Mouse (Mus musculus): ENCODE measurements around the gene Psma7. TPM values are rescaled to one million over a fixed set of nuclear protein-coding genes. Genes with fewer than 3 reads are reported as not detected.

The Psma7 gene
- total RNA-seq, 2 experiments from 2014 or later, result 244 to 245 TPM

DNA sequence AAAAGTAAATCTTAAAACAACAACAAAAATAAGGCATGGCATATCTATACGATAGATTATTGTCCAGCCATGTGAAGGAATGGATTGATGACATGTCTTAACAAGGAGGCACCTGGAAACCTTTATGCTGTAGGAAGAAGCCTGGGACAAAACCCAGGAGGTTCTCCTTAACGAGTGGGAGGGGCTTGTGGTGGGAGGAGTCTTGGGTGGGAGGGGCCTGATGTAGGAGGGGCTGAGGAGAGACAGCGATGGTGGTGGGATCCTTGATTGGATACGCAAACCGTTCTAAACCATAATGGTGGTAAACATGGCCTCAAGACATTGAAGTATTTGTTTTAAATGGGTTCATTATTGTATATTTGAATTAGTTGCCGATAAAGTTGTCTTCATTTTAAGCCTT, 30.9 kb downstream of the Psma7 start:
- no peak for DNase-seq
- intact Hi-C loops (cut with DNase I), result no loop called here

DNA sequence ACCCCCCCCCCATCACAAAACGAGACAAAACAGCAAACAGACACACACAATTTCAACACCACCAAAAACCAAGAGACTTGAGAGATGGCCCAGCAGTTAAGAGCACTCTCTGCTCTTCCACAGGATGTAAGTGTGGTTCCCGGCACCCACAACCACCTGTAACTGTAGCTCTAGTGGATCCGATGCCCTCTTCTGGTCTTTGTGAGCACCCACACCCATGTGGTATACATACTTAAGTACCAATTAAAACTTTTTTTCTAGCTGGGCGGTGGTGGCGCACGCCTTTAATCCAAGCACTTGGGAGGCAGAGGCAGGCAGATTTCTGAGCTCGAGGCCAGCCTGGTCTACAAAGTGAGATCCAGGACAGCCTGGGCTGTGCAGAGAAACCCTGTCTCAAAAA, 31.5 kb downstream of the Psma7 start:
- DNase-seq, result no peak
- intact Hi-C loops (cut with DNase I), result no loop called here

DNA sequence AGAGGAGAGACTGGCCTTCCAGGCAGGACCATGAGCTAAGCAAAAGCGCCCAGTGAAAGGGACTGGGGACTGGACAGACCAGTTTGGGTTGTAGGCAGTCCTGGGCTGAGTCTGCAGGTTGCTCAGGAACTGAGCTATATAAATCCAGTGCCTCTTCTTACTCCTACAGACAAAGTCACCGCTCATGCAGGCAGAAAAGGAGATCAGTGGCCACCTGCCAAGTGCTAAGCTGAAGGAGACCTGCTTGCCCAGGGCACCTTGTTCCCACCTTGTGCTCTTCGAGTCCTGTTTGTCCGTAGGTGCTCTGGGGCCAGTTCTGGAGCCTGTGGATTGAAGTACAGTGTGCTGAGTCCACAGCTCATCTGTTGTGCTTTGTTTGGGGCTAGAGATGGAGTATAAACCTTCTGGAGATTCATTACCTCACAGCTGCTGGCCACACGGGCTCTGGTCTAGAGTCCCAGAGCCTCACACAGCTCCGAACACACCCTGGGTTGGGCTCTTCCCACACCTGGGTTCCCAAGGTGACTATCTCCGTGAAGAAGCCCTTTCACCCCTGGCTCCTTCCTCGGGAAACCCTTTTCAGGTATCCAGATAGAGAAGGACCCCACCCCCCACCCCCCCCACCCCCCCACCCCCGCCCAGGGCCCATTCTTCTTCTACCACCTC, 35.7 kb downstream of the Psma7 start:
- intact Hi-C loops (cut with DNase I), result no loop called here
- no peak for DNase-seq

DNA sequence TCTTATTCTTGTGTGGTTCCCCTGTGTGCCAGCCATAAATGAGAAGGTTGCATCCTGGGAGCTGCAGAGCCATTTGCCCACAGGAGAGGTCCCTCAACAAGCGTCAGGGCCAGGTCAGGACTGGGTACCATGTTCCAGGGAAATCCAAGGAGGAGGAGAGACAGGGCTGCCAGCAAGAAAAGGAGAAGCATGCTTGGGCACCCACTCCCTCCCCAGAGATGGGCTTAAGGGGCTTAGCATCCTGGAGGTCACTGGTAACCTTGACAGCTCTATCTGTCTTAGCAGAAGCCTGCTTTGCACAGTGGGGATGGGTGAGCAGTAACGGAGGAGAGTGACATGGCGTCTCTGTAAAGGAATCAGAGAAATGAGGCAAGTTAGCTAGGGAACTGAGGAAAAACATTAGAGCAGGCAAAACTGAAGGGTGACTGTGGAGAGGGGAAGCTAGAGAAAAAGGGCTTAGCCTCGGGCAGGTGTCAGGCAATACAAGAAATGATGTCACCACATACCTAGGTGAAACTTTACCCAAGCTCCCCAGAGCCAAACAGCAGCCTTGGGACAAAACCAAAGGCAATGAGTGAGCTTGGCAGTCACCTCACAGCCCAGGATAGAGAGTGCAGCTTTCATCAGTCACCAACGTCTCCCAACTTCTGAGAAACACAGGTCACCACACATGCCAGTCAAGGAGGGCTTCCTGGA, 36.4 kb downstream of the Psma7 start:
- no peak for DNase-seq
- intact Hi-C loops (cut with DNase I), result no loop called here

DNA sequence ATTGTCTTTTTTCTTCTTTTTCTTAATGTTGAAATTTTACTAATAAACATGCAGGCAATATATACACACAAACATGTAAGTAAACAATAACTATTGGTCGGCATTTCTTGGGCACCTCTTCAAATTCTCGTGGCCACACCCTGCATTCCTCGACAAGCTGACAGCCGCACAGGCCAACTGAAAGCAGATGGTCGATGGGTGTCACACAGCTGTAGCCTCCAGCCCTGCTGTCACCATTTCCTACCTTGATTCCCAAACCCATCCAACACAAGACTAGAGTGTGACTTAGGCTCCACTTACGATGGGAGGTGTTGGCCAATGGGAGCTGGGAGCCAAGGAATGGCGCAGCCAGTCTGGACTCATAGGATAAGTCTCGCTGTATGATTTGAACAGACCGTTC, 40.6 kb downstream of the Psma7 start:
- intact Hi-C loops (cut with DNase I), result no loop called here
- DNase-seq, result no peak

DNA sequence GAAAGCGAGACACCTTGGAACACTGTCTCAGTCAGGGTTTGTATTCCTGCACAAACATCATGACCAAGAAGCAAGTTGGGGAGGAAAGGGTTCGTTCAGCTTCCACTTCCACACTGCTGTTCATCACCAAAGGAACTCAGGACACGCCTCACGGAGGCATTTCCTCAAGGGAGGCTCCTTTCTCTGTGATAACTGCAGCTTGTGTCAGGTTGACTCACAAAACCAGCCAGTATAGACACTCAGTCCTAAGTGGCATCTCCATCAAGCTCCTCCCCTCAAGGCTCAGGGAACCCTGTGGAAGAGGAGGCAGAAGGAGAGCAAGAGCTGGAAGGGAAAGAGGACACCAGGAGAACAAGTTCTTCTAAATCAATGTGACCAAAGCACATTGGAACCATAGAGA, 43.8 kb downstream of the Psma7 start:
- no peak for DNase-seq
- intact Hi-C loops (cut with DNase I), result no loop called here

DNA sequence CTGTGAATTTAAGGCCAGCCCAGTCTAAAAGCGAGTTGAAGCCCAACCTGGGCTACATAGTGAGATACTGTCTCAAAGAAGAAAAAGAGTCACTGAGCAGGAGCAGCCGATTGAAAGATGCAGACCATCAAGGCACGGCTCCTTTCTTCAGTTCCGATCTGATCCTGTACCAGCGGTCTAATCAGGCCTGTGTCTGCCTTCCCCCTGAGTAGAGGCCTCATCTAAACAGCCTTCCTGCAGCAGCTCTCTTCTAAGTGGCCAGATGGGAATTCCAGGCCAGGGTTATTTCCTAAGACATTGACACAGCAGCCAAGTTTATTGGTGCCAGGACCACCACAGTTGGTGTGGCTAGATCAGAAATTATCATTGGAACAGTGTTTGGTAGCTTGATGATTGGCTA, 49.2 kb downstream of the Psma7 start:
- DNase-seq, result no peak
- intact Hi-C loops (cut with DNase I), result no loop called here

DNA sequence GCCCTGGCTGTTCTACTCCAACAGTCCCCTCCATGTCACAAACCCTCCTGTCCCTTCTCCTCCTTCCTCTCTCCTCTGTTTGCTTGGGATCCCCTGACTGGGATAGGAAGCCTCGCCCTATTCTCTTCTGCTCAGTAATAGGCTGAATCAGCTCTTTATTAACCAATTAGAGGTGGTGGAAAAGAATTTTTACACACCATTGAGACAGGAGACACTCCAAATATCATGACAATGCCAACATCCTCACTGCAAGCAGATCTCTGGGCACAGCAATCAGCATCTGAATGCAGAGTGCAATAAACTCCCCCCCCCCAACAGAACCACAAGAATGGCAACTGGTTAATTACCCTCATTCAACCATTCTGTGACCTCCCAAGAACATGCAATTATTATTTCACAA, 53.1 kb downstream of the Psma7 start:
- no peak for DNase-seq
- intact Hi-C loops (cut with DNase I), result no loop called here

DNA sequence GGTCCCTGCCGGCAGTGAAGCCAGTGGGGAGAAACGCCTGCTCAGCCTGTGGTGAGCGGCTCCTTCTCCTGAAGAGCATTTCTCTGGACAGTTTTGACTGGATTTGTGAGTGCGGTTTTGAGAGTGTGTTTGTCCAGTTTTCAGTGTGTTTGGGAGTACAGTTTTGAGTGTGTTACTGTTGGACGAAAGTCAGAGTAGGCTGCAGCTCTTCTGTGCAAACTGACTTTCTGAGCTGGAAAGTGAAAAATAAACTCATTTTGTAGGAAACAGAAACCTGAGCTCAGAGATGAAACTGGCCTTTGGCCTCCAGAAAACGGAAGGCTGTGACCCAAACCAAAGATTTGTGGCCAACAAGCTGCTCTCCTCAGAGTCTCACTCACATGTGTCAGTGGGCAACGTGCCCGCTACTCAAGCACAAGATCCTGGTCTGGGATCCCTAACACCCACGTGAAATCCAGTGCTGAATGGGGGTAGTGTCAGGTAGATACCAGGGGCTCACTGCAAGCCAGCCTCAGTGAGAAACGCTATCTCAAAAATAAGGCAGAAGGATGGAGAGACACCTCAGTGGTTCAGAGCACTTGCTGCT, 55.7 kb downstream of the Psma7 start:
- no peak for DNase-seq
- intact Hi-C loops (cut with DNase I), result no loop called here

Other genes starting within 250 kb of the Psma7 start
- 10 to 100 TPM; 24.5 to 27.9 TPM for gene Taf4, start 65.8 kb downstream of the Psma7 start, total RNA-seq (2021)
- gene Lsm14b, start 17.4 kb downstream of the Psma7 start, total RNA-seq (2021), result 100 to 1,000 TPM; 199 to 202 TPM
- gene Ss18l1, start 76 bp upstream of the Psma7 start, total RNA-seq (2021), result 10 to 100 TPM; 59.2 to 60.9 TPM
- gene Mtg2, start 28.2 kb upstream of the Psma7 start, total RNA-seq (2021), result 10 to 100 TPM; 19.8 to 20.5 TPM
- gene Hrh3, start 62.1 kb upstream of the Psma7 start, total RNA-seq (2021), result 10 to 100 TPM; 16.6 to 17.4 TPM
- 10 to 100 TPM; 61.9 to 64.5 TPM for gene Osbpl2, start 76.9 kb upstream of the Psma7 start, total RNA-seq (2021)
- gene Adrm1, start 129.1 kb upstream of the Psma7 start, total RNA-seq (2021), result 100 to 1,000 TPM; 117 to 118 TPM
- gene Lama5, start 183.4 kb upstream of the Psma7 start, total RNA-seq (2021), result 1 to 10 TPM; 6.3 to 6.5 TPM
- 100 to 1,000 TPM; 616 to 687 TPM for gene Rps21, start 214.9 kb upstream of the Psma7 start, total RNA-seq (2021)
- 10 to 100 TPM; 47.2 to 48.6 TPM for gene Cables2, start 231.1 kb upstream of the Psma7 start, total RNA-seq (2021)
- gene Rbbp8nl, start 247.4 kb upstream of the Psma7 start, total RNA-seq (2021), result not detected

Data from left cerebral cortex, postnatal 4 days (tissue).